Mouse (Mus musculus) small intestine, adult 2 months (tissue): ENCODE results near the gene Matk.

Experiments used
- CTCF ChIP-seq: fragments of 200-500 bp; IDR thresholded peaks from 2 replicates; pipeline ENCODE4 v1.5.1; 2012; ENCODE audit warnings: low read depth, mild to moderate bottlenecking, control low read depth, inconsistent platforms, low read length, moderate library complexity, mixed read lengths; ENCODE audit not compliant: insufficient replicate concordance, insufficient read length; ENCODE audit errors: extremely low read depth
- POLR2A ChIP-seq: fragments of 200-500 bp; IDR thresholded peaks from 2 replicates; pipeline ENCODE4 v1.6.1; 2012; ENCODE audit warnings: low read depth, mild to moderate bottlenecking, control low read depth, inconsistent platforms, low read length, moderate library complexity

GRCm38 (mm10) chr10:81284719-81285118 is 32.0 kb downstream of the Matk start:
- no peak for TF ChIP-seq CTCF
- no peak for TF ChIP-seq POLR2A
